Mouse (Mus musculus): ENCODE measurements around the gene Thada.

Gene Thada

DNA sequence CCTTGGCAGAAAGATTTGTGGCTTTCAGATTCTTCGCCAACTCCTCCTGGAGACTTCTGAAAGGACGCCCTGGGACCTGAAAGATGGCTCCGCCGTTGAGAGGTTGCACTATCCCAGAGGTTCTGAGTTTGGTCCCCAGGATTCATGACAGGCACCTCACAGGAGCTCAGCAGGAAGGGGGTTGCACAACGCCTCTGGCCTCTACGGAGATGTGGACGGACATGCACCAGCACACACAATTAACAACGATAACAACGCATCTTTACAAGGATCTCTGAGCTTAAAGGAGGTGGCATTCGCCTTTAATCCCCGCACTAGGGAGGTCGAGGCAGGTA is 307.6 kb downstream of the Thada start:
- WGBS = 91% methylated on average over 12 of the region's 12 CpGs

GRCm38 (mm10) chr17:84157743-84158460 is 308.1 kb downstream of the Thada start:
- WGBS = 96% methylated on average over 6 of the region's 6 CpGs

DNA sequence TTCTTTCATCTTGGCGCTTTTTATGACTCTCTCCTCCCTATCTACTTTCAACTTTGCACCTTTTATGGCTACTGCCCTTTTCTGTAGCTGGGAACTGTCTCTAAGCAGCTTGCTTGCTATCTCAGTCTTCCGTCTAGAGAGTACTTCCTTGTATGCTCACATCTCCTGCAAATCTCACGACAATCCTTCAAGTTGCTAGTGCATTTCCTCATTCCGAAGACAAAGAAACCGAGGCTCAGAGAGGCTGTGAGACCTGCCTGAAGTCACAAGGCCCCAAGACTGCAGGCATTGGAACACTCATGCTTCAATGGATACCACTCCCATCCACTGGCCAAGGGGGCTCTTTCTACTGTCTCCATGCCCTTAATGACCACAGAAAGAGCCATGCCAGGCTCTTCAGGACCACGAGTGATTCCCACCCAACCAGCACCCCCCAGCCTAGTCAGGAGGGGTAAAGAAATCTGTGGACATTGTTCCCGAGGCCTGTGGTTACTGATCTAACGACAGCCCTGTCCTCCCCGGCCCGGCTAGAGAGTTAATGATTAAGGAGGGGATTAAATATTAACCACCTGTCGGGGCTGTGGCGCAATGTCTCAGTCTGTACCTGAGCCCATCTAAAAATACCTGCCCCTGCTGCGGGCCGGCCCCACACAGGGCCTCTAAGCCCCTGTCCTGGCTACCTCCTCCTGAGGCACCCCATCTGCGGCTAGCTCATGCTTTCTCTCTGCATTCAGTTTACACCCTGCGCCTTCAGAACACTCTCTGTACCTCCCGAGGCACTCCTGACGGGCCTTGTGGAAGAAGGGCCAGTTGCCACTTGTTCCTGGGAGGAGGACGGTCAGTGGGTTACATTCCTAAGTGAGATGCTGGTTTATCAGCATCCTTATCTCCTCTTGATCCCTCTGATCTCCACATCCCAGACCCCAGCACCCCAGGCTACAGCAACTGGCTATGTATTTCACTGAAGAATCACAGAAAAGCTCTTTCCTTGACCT is 309.0 kb downstream of the Thada start:
- WGBS = 88% methylated on average over 19 of the region's 19 CpGs

DNA sequence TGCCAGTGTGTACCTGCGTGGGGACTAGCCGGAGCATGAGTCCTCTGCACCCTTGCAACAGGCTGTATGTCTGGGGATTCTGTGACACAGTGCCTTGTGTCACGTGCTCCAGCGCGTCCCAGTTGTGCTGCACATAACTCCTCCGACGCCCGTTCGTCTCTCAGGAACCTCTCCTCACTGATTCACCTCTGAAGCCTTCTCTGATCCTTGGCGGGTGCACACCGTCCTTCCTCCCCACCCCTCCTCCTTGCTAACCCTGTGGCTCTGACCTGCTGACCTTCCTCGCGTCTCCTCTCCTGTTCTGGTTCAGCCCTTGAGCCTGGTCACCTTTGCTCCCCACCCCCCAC is 309.8 kb downstream of the Thada start:
- WGBS = 91% methylated on average over 13 of the region's 13 CpGs

- WGBS = 90% methylated on average over 8 of the region's 8 CpGs
Measured at GRCm38 (mm10) chr17:84155516-84156226, 310.3 kb downstream of the Thada start.

DNA sequence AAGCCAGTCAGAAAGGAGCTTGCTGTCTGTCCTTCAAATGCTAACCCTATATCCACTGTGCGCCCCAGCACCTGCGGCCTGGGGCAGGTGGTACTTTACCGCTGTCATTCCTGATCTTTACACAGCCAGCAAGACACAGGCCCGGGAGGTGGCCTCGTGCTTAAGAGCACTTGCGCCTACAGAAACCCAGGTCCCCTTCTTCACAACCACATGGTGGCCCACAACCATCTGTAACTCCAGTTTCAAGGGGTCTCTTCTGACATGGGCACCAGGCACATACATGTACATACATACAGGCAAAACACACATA is 311.0 kb downstream of the Thada start:
- 97% methylated on average over 6 of the region's 6 CpGs for WGBS

DNA sequence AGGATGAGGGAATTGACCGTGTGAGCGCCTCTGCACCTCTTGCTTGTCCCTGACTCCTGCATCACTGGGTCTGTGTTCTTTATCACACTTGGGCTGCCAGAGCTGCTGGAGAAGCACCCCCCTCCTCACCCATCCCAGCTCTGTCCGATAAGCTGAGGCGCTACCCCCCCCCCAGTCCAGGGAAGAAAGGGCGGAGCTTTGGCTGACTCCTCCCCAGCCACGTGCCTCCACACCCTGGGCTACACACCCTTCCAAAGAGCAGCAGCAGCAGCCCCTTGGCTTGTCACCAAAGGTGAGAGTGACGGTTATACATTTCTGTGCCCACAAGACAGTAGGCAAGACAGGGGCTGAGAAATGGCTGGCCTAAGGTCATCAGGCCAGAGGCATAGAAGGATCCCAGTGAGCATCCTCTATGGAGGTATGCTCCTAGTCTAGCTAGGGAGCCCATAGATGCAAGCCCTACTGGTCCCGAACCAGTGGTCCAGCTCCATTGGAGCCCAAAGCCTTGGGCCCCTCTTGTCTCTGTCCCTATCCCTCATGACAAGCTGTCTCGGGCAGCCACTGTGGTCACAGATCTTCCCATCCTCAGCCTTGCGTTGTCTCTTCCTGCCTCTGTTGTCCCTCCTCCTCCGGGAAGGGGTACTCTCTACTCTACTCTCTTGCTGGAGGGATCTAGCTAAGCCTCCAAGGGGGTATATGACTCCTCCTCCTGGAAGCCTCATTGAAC is 311.5 kb downstream of the Thada start:
- WGBS = 92% methylated on average over 11 of the region's 11 CpGs

DNA sequence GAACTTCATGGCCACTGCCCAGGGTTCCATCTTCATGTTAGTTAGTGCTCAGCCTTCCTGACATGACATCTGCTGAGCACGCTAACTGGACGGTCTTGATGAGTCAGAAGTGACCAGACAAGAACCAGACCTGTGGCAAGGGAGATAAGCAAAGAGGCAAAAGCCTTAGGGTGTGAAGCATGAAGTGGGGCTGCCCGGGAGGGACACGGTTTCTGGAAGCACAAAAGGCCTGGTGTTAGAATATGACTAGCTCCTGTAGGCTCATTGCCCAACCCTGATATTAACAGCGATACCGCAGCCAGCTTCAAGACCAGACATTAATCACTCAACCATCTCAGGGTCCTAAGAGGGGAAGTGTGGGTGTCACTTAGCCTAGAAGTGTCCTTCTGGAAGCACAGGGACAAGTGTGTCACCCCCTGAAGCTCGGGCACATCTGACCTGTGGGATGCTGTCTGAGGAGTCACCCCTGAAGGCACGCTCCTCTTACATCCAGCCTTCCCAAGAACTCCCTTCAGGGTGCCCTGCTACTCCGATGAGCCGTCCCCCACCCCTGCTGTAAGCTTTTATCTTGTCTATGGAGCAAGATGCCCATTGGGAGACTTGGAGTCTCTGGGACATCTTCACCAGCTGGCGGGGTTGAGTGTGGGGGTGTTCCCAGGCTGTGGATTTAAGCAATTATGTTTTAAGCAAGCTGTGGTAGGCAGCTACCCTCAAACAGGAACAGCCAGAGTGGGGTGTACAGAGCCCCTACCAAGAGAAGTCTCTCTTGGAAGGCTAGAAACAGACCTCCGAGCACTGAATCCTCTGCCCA is 312.8 kb downstream of the Thada start:
- WGBS = 92% methylated on average over 12 of the region's 12 CpGs

GRCm38 (mm10) chr17:84152206-84152975 is 313.6 kb downstream of the Thada start:
- WGBS = 72% methylated on average over 6 of the region's 6 CpGs

GRCm38 (mm10) chr17:84151306-84151705 is 314.7 kb downstream of the Thada start:
- 81% methylated on average over 6 of the region's 6 CpGs for WGBS

GRCm38 (mm10) chr17:84150291-84150690 is 315.7 kb downstream of the Thada start:
- 91% methylated on average over 8 of the region's 8 CpGs for WGBS

GRCm38 (mm10) chr17:84149566-84149965 is 316.4 kb downstream of the Thada start:
- WGBS = 54% methylated on average over 5 of the region's 5 CpGs

DNA sequence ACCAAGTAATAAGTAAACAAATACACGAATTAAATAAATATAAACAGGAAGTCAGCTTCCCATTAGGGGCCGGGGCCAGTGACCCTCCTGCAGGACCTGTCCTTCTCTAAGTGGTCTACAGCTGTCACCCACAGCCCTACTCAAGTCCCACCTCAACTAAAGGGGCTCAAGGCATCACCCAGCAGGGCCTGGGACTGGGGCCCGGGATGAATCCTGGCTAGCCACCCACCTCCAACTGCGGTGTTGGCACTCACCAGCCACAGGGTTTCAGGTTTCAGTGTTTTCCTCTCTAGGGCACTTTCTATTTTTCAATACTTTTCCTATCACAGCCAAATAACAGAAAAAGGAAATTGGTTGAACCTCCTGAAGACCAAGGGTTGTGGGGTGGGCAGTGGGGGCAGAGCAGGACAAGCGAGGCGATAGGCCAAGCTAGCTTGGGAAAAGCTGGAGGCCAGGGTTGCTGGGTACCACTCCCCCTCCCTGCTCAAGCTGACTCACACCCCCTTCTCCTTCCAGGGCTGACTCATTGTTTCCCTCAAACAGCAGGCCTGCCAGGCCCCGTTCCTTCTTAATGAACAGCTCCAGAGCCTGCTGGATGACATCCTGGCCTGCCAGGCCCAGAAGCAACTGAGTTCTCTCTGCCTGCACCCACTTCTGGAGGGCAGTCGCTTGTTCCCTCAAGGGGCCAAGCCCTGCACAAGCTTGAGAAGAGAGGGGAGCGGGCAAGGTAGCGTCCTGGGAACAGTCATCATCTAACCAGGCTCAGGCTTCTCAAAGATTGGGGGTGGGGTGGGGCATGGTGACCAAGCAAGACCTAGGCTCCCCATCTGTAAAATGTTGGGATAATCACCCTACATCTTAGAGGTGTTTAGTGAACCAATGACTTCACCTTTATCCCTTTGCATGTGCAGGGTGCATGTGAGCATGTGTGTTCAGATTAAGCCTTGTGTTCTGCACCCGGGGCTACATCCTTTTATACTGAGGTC is 317.2 kb downstream of the Thada start:
- 44% methylated on average over 11 of the region's 11 CpGs for WGBS

DNA sequence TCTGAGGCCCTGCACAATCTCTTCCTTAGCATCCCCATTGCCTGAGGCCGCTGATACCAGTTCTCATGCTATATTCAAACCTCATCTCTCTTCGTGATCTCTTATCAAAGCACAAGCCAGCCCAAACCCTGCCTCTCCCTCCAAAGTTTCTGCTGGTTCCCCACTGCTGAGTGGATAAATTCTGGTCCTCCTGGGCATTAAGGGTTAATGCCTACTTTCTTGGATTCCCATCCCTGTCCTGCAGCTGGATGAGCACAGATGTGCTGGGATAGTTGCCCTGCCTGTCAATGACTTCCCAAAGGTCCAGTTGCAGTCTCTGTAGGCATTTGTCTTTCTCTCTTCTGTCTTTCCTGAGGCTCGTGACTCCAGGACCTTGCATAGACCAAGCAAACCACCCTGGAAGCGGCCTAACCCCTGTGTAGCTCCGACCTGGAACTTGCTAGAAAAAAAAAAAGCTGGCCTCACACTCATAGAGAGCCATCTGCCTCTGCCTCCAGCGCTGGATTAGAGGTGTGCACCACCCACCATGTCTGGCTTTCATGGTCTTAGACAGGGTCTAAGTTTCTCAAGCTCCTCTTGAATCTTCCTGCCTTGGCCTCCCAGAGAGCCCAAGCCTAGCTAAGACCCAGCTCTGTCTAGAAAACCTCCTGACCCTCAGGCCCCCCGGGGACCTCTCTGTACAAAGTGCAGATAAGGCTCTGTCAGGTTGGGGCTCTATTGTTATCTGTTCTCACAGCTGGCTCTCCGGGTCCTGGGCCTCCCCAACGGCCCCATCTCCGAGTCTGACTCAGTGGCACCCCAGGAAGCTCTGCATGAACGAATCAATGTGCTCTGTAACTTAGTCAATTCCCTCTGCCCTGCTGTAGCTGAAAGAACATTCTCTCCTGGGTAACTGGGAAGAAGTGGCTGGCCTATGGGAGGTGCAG is 318.6 kb downstream of the Thada start:
- 80% methylated on average over 11 of the region's 11 CpGs for WGBS

DNA sequence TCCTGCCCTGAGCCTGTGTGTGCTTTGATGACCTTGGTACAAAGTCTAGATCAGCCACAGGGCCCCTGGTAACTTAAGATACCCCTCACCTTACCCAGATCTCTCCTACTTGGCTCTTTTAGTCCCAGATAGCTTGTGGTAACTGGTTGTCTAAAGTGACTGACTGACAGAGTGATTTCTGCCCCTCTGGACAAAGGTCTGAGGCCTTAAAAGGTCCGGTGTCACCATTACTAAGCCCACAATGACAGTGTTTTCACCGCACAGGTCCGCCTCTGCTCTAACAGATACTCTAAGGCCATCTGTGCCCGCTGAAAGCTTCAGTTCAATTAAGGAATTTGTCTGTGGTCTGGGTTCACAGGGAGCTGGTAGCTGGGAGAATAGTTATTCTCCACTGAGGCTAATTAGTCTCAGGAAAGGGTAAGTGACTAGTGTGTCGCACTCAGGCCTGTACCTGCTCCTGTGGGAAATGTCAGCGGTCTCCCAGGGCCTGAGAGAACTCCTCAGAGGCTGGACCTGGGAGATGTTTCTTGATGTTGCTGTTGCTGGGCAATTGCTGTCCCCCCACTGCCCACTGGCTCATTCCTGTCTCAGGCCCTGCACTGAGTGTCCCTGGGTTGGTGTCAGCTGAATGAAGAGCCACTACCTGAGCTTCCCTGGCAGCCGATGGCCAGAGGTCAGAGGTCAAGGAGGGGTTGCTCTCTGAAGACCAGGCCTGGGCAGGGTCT is 319.4 kb downstream of the Thada start:
- 79% methylated on average over 7 of the region's 7 CpGs for WGBS

- 59% methylated on average over 10 of the region's 10 CpGs for WGBS
Measured at GRCm38 (mm10) chr17:84145826-84146287, 320.1 kb downstream of the Thada start.
